Mouse (Mus musculus) testis, postnatal 14 days (tissue): ENCODE measurements around the gene Eif4b.

Experiments used
- DNase-seq: peaks from one replicate; pipeline ENCODE4 v3.0.0; 2021; ENCODE audit warnings: low spot score

Eif4b gene

DNA sequence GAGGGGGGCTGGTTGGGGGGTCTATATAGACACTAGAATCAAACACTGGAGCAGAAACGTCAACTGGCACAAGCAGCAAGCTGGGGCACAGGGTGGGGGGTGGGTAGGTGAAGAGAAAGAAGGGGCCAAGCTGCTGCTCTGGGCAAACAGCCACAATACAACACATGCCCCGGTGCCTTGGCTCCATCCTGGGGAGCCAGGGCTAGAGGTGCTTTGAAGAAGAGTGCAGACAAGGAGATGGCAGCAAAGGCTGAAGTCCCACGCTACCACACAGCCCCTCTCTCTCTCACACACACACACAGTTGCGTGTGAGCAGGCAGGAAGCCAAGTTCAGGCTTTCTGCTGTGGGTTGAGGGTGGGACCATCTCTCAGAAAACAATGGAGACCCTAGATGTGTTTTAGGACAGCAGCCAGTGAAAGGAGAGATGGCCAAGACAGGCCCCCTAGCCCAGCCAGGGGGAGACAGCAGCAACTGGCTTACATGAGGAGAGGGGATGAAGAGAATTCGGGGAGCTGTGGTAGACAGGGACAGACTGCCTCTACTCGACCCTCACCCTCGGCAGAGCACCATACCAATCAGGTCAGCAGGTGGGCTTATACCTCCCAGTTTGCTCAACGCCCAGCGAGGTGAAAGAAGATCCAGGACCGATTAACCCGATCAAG, 43.3 kb downstream of the Eif4b start:
- no peak for DNase-seq

GRCm38 (mm10) chr15:102117461-102118443, 44.2 kb downstream of the Eif4b start:
- DNase-seq: peak; percentile 9

- no peak for DNase-seq
Observed at GRCm38 (mm10) chr15:102118591-102118990, 45.0 kb downstream of the Eif4b start.

DNA sequence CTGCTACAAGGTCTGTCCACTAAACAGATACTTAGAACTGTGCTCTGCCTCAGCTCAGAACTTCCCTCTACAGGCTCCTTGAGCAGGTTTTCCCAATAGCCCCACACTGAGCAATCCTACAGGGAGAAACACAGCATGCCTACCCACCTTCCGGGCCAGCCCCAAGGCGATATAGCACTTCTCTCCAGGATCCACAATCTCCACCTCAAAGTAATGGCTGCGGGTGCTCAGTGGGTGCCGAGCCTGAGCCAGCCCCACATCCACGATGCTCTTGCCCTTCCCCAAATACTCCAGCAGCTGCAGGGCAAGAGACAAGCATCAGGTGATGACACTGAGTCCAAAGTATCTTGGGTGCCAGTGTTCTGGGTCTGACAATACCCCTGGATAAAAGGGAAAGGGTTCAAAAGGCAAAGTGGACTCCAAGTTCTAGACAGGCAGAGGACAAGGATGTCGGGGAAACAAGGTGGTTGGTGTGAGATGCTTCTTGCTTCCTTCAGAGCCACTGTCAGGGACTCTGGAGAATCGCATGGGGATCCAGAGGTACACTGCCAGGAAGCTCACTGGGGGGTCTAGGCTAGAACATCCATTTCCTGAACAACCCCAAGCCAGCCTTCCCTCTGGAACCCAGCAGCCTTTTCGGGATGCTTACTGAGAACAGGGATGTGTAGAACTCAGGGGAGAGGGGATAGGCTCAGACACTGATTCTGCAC, 45.7 kb downstream of the Eif4b start:
- DNase-seq: no peak

GRCm38 (mm10) chr15:102119831-102120170, 46.2 kb downstream of the Eif4b start:
- no peak for DNase-seq

GRCm38 (mm10) chr15:102120530-102120929, 47.0 kb downstream of the Eif4b start:
- peak; percentile 71 for DNase-seq

- DNase-seq: peak; percentile 74
Observed at GRCm38 (mm10) chr15:102126303-102126702, 52.7 kb downstream of the Eif4b start.

GRCm38 (mm10) chr15:102133314-102133713, 59.7 kb downstream of the Eif4b start:
- DNase-seq: no peak

- no peak for DNase-seq
Observed at GRCm38 (mm10) chr15:102134709-102135108, 61.1 kb downstream of the Eif4b start.

DNA sequence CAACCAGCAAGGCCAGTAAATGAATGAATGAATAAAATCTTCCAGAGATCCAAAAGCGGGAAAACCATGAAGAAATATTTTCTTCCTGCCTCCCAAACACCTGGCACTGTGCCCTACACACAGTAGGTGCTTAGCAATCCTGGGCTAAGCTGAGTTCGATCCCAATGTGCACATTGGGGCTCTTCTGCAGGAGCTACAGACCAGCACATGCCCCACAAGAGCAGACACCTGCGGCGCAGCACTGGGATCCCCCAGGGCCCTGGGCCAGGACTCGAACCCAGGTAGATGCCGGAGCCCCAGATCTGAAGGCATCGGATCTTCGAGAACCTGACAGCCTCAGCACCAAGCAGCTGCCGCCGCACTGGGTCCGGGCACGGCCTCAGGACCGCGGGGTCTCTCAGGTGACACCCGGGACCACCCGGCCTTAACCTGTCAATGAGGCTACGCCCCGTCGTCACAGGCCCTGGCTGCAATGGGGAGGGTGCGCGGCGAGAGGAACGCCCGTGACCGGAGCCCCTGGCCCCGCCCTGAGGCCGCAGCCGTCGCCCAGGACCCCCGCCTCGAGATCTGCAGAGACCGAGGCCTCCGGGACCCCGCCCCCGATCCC, 62.1 kb downstream of the Eif4b start:
- no peak for DNase-seq

DNA sequence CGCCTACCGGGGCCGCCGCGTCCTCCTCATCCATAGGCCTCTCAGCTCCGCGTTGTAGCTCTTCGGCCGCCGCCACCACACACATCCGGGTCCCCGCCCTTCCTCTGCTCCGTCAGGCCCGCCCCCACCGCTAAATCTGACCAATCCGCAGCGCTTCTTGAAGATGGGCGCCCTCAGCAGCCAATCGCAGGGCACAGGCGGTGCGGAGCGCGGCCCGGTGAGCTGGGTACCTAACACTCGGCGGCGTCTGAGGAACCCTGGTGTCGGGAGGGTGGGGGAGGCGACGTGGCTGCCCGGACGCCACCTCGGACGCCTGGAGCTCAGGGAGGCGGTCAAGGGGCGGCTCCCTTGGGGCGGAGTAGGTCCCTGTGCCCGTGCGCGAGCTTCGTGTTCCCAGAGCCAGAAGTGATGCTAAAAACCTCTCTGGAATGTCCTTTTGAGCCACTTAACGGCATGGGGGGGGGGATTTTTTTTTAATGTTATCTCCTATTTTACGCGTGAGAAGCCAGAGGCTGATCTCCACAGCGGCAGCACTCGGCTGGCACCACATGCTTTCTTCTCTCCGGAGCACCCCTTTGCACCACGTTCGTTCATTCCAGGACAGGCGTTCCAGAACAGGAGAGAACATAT, 62.7 kb downstream of the Eif4b start, which contains the start of gene Spryd3:
Gene Spryd3 (minus strand): TSS at position 106 of the 630 bp plus-strand sequence.
- DNase-seq: peak; percentile 96

- no peak for DNase-seq
Observed at GRCm38 (mm10) chr15:102141120-102141519, 67.5 kb downstream of the Eif4b start.

GRCm38 (mm10) chr15:102142914-102143912, 69.6 kb downstream of the Eif4b start:
- peak; percentile 69 for DNase-seq

DNA sequence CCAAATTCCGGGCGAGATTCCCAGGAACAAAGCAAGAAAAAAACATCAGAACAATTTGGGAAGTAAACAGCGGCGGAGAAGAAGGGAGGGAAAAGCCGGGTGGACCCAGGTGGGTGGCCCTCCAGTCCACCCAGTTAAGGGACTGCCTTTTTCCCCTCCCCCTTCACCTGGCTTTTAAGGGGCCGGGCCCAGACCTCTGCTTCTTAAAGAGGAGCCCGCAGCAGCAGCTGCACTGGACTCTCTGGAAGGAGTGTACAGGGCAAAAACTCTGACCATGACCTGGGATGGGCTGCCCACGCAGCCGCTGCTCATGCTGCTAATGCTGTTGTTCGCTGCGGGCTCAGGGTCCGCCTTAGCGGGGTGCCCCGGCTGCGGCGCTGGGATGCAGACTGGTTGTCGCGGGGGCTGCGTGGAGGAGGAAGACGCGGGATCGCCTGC, 70.7 kb downstream of the Eif4b start, which contains the start of gene Igfbp6:
Gene Igfbp6 (plus strand): TSS at position 89 of the 438 bp plus-strand sequence.
- peak; percentile 56 for DNase-seq

DNA sequence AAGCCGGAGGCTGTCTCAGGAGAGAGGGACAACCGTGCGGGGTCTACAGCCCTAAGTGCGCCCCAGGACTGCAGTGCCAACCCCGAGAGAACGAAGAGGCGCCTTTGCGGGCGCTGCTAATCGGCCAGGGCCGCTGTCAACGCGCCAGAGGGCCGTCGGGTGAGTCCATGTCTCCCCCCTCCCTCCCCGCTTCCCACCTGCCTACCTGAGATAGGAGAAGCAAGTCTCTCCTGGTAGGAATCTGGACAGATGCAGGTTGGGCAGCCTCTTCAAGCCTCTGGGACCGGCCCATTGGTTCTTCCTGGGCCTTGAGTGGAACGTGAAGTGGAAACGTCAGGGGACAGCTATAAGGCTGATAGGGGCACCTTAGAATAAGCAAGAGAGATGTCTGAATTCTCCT, 71.2 kb downstream of the Eif4b start:
- no peak for DNase-seq

GRCm38 (mm10) chr15:102145330-102145729, 71.8 kb downstream of the Eif4b start:
- no peak for DNase-seq

- DNase-seq: no peak
Observed at GRCm38 (mm10) chr15:102146089-102146488, 72.5 kb downstream of the Eif4b start.
